Mouse (Mus musculus): ENCODE data around the gene Popdc2.

DNA sequence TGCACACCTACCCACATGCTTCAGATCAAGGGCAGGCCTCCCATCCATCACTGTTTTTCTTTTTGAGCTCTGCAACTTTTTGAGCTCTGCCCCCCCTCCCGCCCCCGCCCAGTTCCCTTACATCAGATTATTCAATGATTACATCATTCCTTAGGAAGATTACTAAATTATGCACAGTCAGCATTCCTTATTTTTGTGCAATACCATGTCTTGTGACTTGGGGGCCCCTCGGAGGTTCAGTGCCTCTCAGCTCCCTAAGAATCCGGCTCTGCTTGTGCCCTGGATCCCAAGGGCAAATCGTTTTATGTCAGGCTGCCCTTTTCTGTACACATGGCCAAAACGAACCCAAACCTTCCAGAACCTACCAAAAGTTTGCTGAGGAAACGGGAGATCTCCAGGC, 52.9 kb downstream of the Popdc2 start:
- TF ChIP-seq CTCF (IDR thresholded peaks at IDR 0.05; ENCODE audit: extremely low read depth, insufficient read depth, low read length) (no peak), POLR2A (IDR thresholded peaks at IDR 0.05; ENCODE audit: extremely low read depth, insufficient read depth, low read length) (no peak)
